Mouse (Mus musculus) neutrophil, adult 83 days (primary cell): Measurements from ENCODE around the gene Rexo4. TPM values are rescaled to one million over a fixed set of nuclear protein-coding genes. Genes with fewer than 3 reads are reported as not detected.

Experiments
- total RNA-seq, 2 experiments: library from RNA; stranded (reverse); gene quantifications; one replicate each; pipeline ENCODE4 v1.2.4; 2023

The Rexo4 gene
- 10 to 100 TPM; 22.6 to 23.2 TPM for total RNA-seq

DNA sequence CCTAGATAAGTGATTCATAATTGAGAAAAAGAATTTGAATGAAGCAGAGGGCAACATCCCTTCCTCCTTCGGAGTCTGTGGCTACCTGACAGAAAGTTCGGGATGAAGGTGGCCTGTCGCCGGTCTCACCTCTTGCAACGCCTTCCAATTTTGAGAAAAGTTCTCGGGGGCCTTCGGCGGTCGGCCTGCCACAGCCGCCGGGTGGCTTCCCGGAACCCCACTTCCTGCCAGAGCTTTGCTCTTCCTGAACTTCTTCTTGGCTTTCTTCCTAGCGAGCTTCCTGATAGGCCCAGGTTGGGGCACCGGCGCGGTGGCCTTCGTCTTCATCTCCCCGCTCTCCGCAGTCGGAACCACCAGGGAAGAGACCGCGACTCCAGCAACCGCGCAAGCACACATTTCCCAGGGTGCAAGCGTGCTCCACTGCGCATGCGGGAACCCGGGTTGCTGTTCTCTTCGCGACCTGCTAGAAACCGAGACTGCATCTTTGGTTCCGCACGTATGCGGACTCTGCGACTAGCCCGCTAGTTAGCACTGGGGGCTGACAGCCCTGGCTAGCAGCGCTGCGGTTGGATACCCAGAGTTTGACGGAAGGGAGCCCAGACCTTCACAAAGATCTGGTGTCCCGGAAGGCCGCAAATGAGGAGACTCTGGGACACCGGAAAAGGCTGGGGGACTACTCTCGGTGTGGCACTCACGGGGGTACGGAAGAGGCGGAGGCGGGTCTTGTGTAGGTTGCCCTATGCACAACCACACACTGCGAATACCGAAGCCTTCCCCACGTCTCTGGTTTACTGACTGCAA lies at the start of gene Rexo4:
Gene Rexo4, minus strand, starts transcription at position 464 of the 801 bp plus-strand sequence.

GRCm38 (mm10) chr2:27009714-27010244 lies 45.6 kb upstream of the Rexo4 start, which contains the start of gene Cacfd1:
Cacfd1 (plus strand) TSS chr2:27009926.

DNA sequence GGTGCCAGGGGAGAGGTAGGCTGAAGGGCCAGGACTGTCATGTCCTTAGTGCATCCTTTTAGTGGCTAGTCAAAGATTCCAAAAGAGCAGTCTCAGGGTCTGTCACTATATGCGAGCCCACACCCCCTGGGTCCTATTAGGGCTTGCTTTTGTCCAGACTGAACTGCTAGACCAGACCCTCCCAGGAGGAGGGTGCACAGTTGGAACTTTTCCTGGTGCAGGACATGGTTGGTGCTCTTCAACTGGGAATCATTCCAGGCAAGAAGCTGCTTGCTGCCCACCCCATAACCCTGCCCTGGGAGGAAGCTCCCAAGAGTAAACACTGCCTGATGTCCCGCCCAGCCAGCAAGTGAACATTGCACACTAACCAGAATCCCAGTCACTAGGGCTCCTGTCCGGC lies 8.9 kb upstream of the Rexo4 start, which contains the start of gene Adamts13:
Gene Adamts13, plus strand, starts transcription at position 301 of the 400 bp plus-strand sequence.

DNA sequence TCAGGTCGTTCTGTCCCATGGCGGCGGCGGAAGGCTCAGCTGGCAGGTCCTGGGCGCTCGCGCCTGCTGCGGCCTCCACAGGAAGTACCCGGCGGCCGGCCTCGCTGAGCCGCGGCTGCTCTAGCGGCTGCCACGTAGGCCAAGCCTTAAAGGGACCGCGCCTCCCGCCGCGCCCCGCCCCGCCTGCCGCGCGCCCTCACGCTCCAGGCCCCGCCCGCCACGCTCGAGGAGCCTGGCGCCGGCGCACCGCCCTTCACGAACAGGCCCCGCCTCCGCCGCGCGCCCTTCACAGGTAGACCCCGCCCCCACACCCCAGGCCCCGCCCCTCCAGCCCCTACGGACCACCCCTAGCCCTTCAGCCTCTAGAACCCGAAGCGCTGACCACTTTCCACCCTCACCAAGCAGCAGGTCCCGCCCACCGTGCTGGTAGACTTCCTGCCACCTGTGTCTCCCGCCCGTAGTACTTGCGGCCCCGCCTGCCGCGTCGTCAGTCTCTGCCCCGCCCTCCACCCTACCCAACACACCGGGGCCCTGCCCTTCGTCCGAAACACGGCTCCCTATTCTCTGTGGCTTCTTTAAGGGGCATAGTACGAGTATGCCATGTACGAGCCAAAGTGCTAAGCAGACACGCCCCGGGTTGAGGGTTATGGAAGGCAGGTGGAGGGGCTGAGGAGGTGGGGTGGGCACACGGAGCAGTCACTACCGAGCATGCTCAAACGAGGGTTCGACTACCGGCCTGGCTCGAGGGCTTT lies 30.7 kb downstream of the Rexo4 start, which contains the start of the genes Surf4 and Stkld1:
Gene Surf4, minus strand, starts transcription at position 625 of the 752 bp plus-strand sequence.
Gene Stkld1, plus strand, starts transcription at position 744 of the 752 bp plus-strand sequence.

DNA sequence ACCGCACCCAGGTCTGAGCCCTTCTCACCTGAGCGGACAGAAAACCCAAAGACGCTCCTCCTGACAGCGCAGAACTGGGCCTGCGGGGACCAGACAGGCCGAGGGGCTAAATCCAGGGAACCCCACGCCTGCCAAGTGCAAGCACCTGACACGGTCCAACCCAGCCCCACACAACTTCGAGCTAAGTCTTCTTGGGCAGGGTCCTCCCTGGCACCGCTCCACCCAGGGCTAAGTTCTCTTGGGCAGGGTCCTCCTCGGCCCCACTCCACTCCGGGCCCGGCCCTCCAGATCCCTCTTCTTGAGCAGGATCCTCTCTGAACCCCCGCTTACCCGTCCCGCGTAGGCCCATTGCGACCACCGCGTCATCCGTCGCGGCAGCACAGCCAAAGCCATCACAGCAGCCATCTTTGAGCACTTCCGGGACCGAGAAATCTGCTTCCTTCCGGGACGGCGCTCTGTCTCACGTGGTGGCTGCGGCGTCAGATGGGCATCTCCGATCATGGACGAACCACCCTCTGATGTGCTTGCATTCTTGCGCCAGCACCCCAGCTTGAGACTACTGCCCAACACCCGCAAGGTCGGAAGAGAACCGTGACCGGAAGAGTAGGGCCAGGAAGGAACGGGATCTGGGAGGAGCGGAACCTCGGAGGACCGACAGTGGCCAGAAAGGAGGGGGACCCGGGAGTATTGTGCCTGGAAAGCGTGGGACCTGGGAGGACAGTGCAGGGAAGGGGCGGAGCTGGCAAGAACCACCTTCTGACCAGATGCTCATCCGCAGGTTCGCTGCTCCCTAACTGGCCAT lies 48.1 kb downstream of the Rexo4 start, which contains the start of the genes Surf2 and Surf1:
Gene Surf2, plus strand, starts transcription at position 441 of the 802 bp plus-strand sequence.
Gene Surf1, minus strand, starts transcription at position 604 of the 802 bp plus-strand sequence.

DNA sequence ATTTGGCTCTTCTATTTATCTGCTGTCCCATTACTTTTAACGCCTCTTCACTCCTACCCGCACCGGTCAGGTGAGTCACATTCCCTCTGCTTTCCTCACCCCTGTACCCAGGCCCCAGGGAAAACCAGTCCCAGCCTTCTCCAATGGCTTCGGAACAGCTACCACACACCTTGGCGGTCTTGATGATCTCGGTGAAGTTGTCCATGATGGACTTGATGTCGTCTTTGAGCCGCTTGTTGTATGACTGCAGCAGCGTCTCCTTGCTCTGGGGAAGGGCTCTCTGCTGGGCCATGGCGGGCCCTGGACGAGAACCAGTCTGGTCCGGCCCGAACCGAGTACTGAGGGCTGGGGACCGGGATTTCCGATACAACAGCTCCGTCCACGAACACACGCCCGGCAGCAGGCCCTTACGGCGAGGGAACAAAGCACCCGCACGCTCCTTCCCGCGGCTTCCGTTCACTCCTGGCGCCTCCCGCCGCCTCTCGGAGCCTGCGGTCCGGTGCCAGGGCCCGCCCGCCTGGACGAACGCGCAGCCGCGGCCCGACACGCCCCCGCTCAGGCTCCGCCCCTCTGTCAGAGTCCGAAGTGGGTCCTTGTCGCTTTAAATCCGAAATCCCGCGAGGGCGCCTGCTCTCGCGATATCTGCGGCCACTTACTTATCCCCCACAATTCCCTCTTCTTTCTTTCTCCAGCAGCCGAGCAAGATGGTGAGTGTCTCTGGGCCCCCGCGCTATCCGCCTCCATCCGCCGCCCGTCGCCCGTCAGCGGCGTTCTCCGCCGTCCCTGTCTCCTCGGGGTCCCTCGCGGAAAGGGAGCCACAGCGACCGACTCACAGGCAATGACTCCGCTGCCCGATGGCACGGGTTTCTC lies 53.8 kb downstream of the Rexo4 start, which contains the start of the genes Med22 and Rpl7a:
Gene Med22, minus strand, starts transcription at position 554 of the 870 bp plus-strand sequence.
Gene Rpl7a, plus strand, starts transcription at position 641 of the 870 bp plus-strand sequence.

Other genes with a start within 250 kb of the Rexo4 start
- gene Abo, start 99.4 kb downstream of the Rexo4 start, total RNA-seq = not detected
- 10 to 100 TPM; 18.2 to 19.2 TPM for gene Surf6, start 61.5 kb downstream of the Rexo4 start, total RNA-seq
- gene Med22, start 53.7 kb downstream of the Rexo4 start, total RNA-seq = 10 to 100 TPM; 26.6 to 28.0 TPM
- gene Rpl7a, start 53.6 kb downstream of the Rexo4 start, total RNA-seq = 100 to 1,000 TPM; 401 to 433 TPM
- 10 to 100 TPM; 13.1 to 15.8 TPM for gene Surf2, start 48.0 kb downstream of the Rexo4 start, total RNA-seq
- gene Surf1, start 47.9 kb downstream of the Rexo4 start, total RNA-seq = 10 to 100 TPM; 37.0 to 42.5 TPM
- 100 to 1,000 TPM in 1 of 2 experiments, 10 to 100 TPM in 1; 96.2 to 102 TPM for gene Surf4, start 30.5 kb downstream of the Rexo4 start, total RNA-seq
- gene Stkld1, start 30.3 kb downstream of the Rexo4 start, total RNA-seq = under 1 TPM; 0.18 to 0.26 TPM
- 1 to 10 TPM in 1 of 2 experiments, not detected in 1; 1.2 TPM for gene Adamts13, start 9.0 kb upstream of the Rexo4 start, total RNA-seq
- 10 to 100 TPM; 10.7 to 12.2 TPM for gene Cacfd1, start 45.5 kb upstream of the Rexo4 start, total RNA-seq
- 10 to 100 TPM; 79.5 to 88.4 TPM for gene Slc2a6, start 63.6 kb upstream of the Rexo4 start, total RNA-seq
- not detected for gene Mymk, start 107.8 kb upstream of the Rexo4 start, total RNA-seq
- gene Adamtsl2, start 115.0 kb upstream of the Rexo4 start, total RNA-seq = 1 to 10 TPM in 1 of 2 experiments, not detected in 1; 1.3 TPM
- not detected for gene Fam163b, start 178.1 kb upstream of the Rexo4 start, total RNA-seq
- not detected for gene Dbh, start 200.8 kb upstream of the Rexo4 start, total RNA-seq